Mouse (Mus musculus): Measurements from ENCODE around the gene Kdr.

GRCm38 (mm10) chr5:75978374-75979100 lies at the start of gene Kdr:
- 0 out of 2 replicates have a peak, but pooled peaks have one; percentile 5 for TF ChIP-seq CTCF (IDR thresholded peaks at IDR 0.05)
- no peak for TF ChIP-seq EP300 (IDR thresholded peaks at IDR 0.05)
